In genomic region chr2:112557453-112557852, GRCm38 (mm10) we compare ENCODE assay signal across 20 mouse cellular contexts.
"Had no signal": no experiment of that assay in that cellular context is flagged by ENCODE, and none has a peak within 500 bp of the region (broad histone marks: within the 10 kb centered on the region; RNA-seq: fewer than 3 reads in every experiment).

No protein-coding gene starts in this region.

- H3K27ac ChIP-seq: liver, embryonic 13.5 days; midbrain, embryonic 12.5 days; midbrain, embryonic 15.5 days; neural tube, embryonic 12.5 days; neural tube, embryonic 15.5 days; stomach, postnatal 0 days had no signal

- H3K27me3 ChIP-seq: liver, embryonic 13.5 days; midbrain, embryonic 12.5 days; midbrain, embryonic 15.5 days; neural tube, embryonic 12.5 days; neural tube, embryonic 15.5 days had no signal

- H3K4me2 ChIP-seq: liver, embryonic 13.5 days; midbrain, embryonic 12.5 days; midbrain, embryonic 15.5 days; neural tube, embryonic 12.5 days; neural tube, embryonic 15.5 days had no signal

- DNase-seq: kidney, adult 18-20 months; kidney, adult 9 months; kidney, postnatal 14 days; kidney, postnatal 4 days; left cerebral cortex, postnatal 4 days; liver, embryonic 13.5 days; lung, adult 2 months; lung, postnatal 14 days; lung, postnatal 4 days; right cerebral cortex, adult 18-20 months; right cerebral cortex, postnatal 14 days; right cerebral cortex, postnatal 4 days; thymus, adult 2 months; thymus, postnatal 14 days; thymus, postnatal 4 days had no signal

- H3K36me3 ChIP-seq: liver, embryonic 13.5 days; midbrain, embryonic 12.5 days; midbrain, embryonic 15.5 days; neural tube, embryonic 12.5 days; neural tube, embryonic 15.5 days had no signal

- H3K9me3 ChIP-seq: liver, embryonic 13.5 days; midbrain, embryonic 12.5 days; midbrain, embryonic 15.5 days; neural tube, embryonic 12.5 days; neural tube, embryonic 15.5 days had no signal

- H3K4me3 ChIP-seq: liver, embryonic 13.5 days; midbrain, embryonic 12.5 days; midbrain, embryonic 15.5 days; neural tube, embryonic 12.5 days; neural tube, embryonic 15.5 days had no signal

- H3K9ac ChIP-seq: liver, embryonic 13.5 days; midbrain, embryonic 12.5 days; midbrain, embryonic 15.5 days; neural tube, embryonic 12.5 days; neural tube, embryonic 15.5 days had no signal

- ATAC-seq: midbrain, embryonic 15.5 days had no signal

- H3K4me1 ChIP-seq: liver, embryonic 13.5 days; midbrain, embryonic 12.5 days; midbrain, embryonic 15.5 days; neural tube, embryonic 12.5 days; neural tube, embryonic 15.5 days had no signal
